Mouse (Mus musculus) heart, embryonic 14.5 days (tissue): Measurements from ENCODE around the gene Tiam1. TPM values are rescaled to one million over a fixed set of nuclear protein-coding genes. Genes with fewer than 3 reads are reported as not detected.

Experiments used
- ATAC-seq: fragments of 200-750 bp; cut with Nextera tagmentation; 2 replicates; pipeline ENCODE4 v1.8.0; 2017; ENCODE audit warnings: low read depth, moderate TSS enrichment; ENCODE audit not compliant: insufficient number of reproducible peaks, insufficient read depth, low FRiP score
- H3K27ac ChIP-seq, 2 experiments: fragments of 200-500 bp in 1 of 2; fragments of 300-500 bp in 1 of 2; sonication (generic) in 1 of 2; replicated peaks in 1 of 2; 2 replicates each; pipeline ENCODE4 v1.5.1; 2012 to 2014; ENCODE audit warnings: low read depth in 2 of 2, low read length in 2 of 2, control low read depth in 1 of 2, mild to moderate bottlenecking in 1 of 2, mixed read lengths in 1 of 2; ENCODE audit not compliant: control insufficient read depth in 1 of 2, insufficient read depth in 1 of 2
- H3K27me3 ChIP-seq: fragments of 300-500 bp; sonication (generic); 2 replicates; pipeline ENCODE4 v1.6.1; 2014; ENCODE audit warnings: mild to moderate bottlenecking, low read length, control low read depth; ENCODE audit not compliant: control insufficient read depth, insufficient read depth
- H3K36me3 ChIP-seq: fragments of 300-500 bp; sonication (generic); 2 replicates; pipeline ENCODE4 v1.6.1; 2014; ENCODE audit warnings: mild to moderate bottlenecking, control low read depth, low read length, mixed read lengths; ENCODE audit not compliant: control insufficient read depth, insufficient read depth
- H3K4me1 ChIP-seq, 2 experiments: fragments of 200-500 bp in 1 of 2; fragments of 300-500 bp in 1 of 2; sonication (generic) in 1 of 2; 2 replicates each; pipeline ENCODE4 v1.6.1; 2012 to 2014; ENCODE audit warnings: low read length in 2 of 2, control low read depth in 1 of 2, mixed read lengths in 1 of 2; ENCODE audit not compliant: control insufficient read depth in 2 of 2, insufficient read depth in 2 of 2
- H3K4me2 ChIP-seq: fragments of 300-500 bp; sonication (generic); 2 replicates; pipeline ENCODE4 v1.6.1; 2014; ENCODE audit warnings: mild to moderate bottlenecking, low read length
- H3K4me3 ChIP-seq, 2 experiments: fragments of 200-500 bp in 1 of 2; fragments of 300-500 bp in 1 of 2; sonication (generic) in 1 of 2; 2 replicates each; pipeline ENCODE4 v1.5.1; 2012 to 2014; ENCODE audit warnings: low read length in 2 of 2, mild to moderate bottlenecking in 2 of 2, control low read depth in 1 of 2, low read depth in 1 of 2, moderate library complexity in 1 of 2; ENCODE audit not compliant: control insufficient read depth in 1 of 2, insufficient read depth in 1 of 2
- H3K9ac ChIP-seq: fragments of 300-500 bp; sonication (generic); 2 replicates; pipeline ENCODE4 v1.6.1; 2014; ENCODE audit warnings: mild to moderate bottlenecking, low read length
- H3K9me3 ChIP-seq: fragments of 300-500 bp; sonication (generic); 2 replicates; pipeline ENCODE4 v1.6.1; 2016; ENCODE audit warnings: low read length, control low read depth; ENCODE audit not compliant: control insufficient read depth
- WGBS: fragments of 180-500 bp; shearing (Covaris S2); extraction: QIAGEN DNeasy Blood & Tissue Kit; methylation state at CpG from one replicate; pipeline ENCODE4 v1.1.7; 2014; 5-methylcytosine and 5-hydroxymethylcytosine counted together
- polyA plus RNA-seq: library from polyadenylated mRNA; unstranded; fragments of >200 nt; fragmentation: Nextera tagmentation; extraction: Ambion mirVana; gene quantifications from 2 replicates; pipeline ENCODE4 v1.2.1, GENCODE M21; 2014

The Tiam1 gene
- polyA plus RNA-seq, 1 experiment from 2014 or later, result 12.6 TPM

DNA sequence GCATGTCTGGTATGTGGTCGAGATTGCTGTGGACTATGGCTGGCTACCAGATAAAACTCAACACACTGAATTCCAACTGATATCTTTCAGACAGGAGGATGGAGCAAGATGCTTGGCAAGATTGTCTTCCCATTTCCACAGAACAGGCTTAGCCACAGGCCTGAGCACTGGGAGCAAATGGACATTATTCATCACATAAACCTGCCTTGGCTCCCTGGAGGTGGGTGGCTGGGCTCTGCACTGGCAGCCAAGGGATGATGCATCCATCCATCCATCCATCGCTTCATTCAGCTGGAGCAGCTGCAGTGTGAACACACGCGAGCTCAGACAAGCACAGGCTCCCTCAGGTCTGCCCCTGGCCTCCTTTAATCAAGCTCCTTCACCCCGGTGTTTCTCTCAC is 190.7 kb downstream of the Tiam1 start:
- Histone ChIP-seq H3K4me3 (no peak overlapping the region), H3K27me3 (no peaks in the 10 kb centered on the region), H3K36me3 (0 out of 2 replicates have a peak, but pooled peaks cover 3% of the 10 kb centered on the region), H3K4me1 (peaks cover 0 to 2% of the 10 kb centered on the region in 2 experiments; a peak in 2 of 4 replicates), H3K9ac (no peak overlapping the region), H3K9me3 (no peaks in the 10 kb centered on the region), H3K4me2 (no peak overlapping the region), H3K27ac (no peak overlapping the region)
- 67% methylated on average over 5 of the region's 5 CpGs for WGBS
- ATAC-seq, result no peak

DNA sequence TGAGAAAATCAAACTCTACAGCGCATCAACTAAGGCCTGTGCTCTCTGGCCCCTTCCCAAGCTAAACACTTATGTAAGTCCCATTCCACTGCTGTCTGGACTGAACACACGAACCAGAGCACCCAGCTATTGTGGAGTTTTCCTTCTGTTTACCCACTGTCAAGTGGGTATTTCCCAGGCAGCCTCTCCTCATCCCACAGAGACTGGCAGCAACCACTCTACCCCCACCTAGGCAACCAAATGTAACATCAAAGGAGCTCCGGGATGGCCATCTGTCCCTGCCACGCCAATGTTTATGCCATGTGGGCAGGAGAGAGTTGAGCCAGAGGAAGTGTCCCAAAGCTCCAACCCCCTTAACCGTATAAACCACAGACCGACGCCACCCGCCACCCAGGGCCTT is 192.8 kb downstream of the Tiam1 start:
- no peak overlapping the region; a peak in 1 of 4 replicates for H3K27ac ChIP-seq
- 0 out of 2 replicates have a peak, but pooled peaks cover 3% of the 10 kb centered on the region for H3K36me3 ChIP-seq
- 68% methylated on average over 8 of the region's 8 CpGs for WGBS
- H3K4me3 ChIP-seq, result no peak overlapping the region
- no peaks in the 10 kb centered on the region for H3K9me3 ChIP-seq
- no peak overlapping the region for H3K9ac ChIP-seq
- H3K4me2 ChIP-seq, result no peak overlapping the region
- no peak; the same call in 1 of the 2 replicates for ATAC-seq
- H3K4me1 ChIP-seq, result peaks cover 0 to 2% of the 10 kb centered on the region in 2 experiments; a peak in 2 of 4 replicates
- H3K27me3 ChIP-seq, result no peaks in the 10 kb centered on the region

DNA sequence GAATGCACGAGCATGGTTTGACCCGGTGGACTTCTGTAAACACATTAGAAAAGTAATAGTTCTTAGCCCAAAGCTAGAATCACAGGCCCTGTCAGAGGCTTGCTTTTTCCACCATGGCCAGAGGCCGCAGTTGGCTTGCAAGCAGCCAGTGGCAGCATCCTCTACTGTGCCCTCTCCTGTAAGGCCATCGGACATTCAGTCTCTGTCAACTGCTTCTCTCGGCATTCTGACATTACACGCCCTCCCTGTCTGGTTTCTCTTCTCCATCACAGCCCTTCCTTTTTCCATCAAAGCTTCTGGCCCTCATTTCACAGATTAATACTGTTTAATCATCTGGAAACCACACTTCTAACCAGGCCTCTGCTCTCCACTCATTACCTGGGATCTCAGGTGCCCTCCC is 193.3 kb downstream of the Tiam1 start:
- Histone ChIP-seq H3K27me3 (no peaks in the 10 kb centered on the region), H3K4me3 (no peak overlapping the region), H3K4me1 (peaks cover 0 to 2% of the 10 kb centered on the region in 2 experiments; a peak in 2 of 4 replicates), H3K36me3 (0 out of 2 replicates have a peak, but pooled peaks cover 3% of the 10 kb centered on the region), H3K9me3 (no peaks in the 10 kb centered on the region), H3K4me2 (no peak overlapping the region), H3K9ac (no peak overlapping the region), H3K27ac (no peak overlapping the region; a peak in 1 of 4 replicates)
- ATAC-seq, result no peak
- WGBS, result 81% methylated on average over 6 of the region's 6 CpGs

DNA sequence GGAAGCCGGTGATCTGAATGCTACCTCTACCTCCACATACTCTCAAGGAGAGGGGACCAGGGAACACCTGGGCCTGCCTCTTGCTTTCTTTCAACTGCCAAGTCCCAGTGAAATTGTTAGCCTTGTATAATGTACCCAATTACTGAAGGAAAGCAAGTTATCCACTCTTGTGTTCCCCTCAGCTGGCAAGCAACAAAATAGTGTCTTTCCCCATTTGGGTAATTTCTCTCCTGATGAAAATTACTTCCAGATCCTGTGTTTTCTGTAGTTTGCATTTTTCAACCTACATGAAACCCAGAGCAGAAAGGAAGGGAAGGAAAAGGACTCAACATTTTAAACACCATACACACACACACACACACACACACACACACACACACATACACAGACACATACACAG is 195.5 kb downstream of the Tiam1 start:
- Histone ChIP-seq H3K4me2 (no peak overlapping the region), H3K9ac (no peak overlapping the region), H3K4me3 (no peak overlapping the region), H3K27ac (no peak overlapping the region), H3K36me3 (no peaks in the 10 kb centered on the region), H3K9me3 (no peaks in the 10 kb centered on the region), H3K27me3 (no peaks in the 10 kb centered on the region), H3K4me1 (peaks cover 8 to 12% of the 10 kb centered on the region in 2 experiments)
- WGBS, result 94% methylated on average over 1 of the region's 1 CpGs
- ATAC-seq, result no peak

DNA sequence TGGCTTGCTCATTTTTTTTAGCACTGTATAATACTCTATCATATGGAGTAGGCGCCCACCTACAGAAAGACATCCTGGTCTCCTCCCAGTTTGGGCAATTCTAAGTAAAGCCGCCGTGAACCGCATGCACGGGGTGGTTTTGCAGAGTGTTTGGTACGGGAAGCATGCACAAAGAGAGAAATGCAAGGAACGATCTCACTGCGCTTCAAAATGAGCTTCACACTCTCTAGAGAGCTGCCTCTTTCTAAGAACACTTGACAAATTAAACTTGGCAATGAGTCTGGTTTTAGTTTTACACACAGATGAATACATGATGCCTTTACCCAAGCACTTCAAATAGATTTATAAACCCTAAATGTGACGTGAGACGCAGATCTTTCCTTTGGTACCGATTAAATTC is 196.8 kb downstream of the Tiam1 start:
- no peak for ATAC-seq
- H3K4me2 ChIP-seq, result no peak overlapping the region
- no peak overlapping the region for H3K27ac ChIP-seq
- no peak overlapping the region for H3K9ac ChIP-seq
- peaks cover 6 to 13% of the 10 kb centered on the region in 2 experiments; a peak in 3 of 4 replicates for H3K4me1 ChIP-seq
- WGBS, result 91% methylated on average over 11 of the region's 11 CpGs
- H3K9me3 ChIP-seq, result no peaks in the 10 kb centered on the region
- no peaks in the 10 kb centered on the region for H3K36me3 ChIP-seq
- no peaks in the 10 kb centered on the region for H3K27me3 ChIP-seq
- no peak overlapping the region for H3K4me3 ChIP-seq

DNA sequence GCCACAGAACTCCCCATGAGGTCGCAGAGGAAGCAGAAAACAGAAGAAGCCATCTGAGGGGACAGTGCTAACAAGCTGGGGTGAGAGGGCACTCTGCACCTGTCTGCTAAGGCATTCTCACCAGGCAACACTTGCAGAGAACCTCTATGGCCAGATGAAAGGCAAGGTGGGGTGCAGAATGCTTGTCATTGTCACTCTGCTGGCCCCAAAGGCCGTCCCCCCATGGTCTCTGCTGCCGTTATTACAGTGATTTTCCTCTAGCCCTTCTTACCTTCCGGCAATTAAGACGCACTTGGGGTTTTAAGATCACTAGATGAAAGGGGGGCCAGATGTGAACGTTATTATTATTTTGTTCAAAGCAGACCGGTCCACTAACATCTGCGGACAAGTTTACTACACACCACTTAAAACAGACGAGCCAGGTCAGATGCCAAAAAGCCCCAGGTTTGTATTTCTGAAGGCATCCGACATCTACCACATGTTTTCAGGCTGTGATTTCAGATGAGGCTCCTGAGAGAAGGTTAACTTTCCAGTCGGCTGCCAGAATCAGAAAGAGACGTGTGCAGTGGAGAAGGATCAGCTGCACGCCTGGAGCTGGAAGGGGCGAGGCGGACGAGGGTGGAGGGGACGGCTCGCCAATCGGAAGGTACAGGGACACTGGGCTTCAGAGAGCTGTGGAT is 198.8 kb downstream of the Tiam1 start:
- Histone ChIP-seq H3K9ac (no peak overlapping the region), H3K4me1 (peaks cover 6 to 13% of the 10 kb centered on the region in 2 experiments; a peak in 3 of 4 replicates), H3K9me3 (peaks cover 3% of the 10 kb centered on the region; the same call in 1 of the 2 replicates), H3K4me3 (no peak overlapping the region), H3K27ac (no peak overlapping the region), H3K4me2 (no peak overlapping the region), H3K27me3 (no peaks in the 10 kb centered on the region), H3K36me3 (no peaks in the 10 kb centered on the region)
- no peak for ATAC-seq
- 66% methylated on average over 19 of the region's 19 CpGs for WGBS

DNA sequence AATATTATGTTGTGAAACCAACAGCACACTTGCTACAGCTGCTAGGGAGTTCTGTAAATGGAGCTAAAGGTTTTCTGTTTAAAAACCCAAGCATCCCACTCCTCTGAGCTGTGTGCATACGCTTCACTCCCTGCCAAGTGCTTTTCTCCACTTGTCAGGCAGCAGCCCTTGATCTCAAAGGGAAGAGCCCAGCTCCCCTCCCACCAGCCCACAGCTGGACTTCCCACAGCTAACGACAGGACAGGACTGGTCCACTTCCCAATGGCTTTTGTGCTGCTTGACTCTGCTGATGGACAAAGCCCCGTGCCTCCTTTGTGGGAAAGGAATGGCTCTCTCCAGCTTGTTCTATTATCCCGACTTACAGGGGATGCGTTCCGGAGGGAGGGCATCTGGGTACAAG is 199.5 kb downstream of the Tiam1 start:
- Histone ChIP-seq H3K9ac (no peak overlapping the region), H3K4me1 (peaks cover 6 to 13% of the 10 kb centered on the region in 2 experiments; a peak in 3 of 4 replicates), H3K36me3 (no peaks in the 10 kb centered on the region), H3K4me2 (0 out of 2 replicates have a peak overlapping the region, but pooled peaks have one; percentile 11), H3K9me3 (peaks cover 3% of the 10 kb centered on the region; the same call in 1 of the 2 replicates), H3K4me3 (no peak overlapping the region), H3K27me3 (no peaks in the 10 kb centered on the region), H3K27ac (no peak overlapping the region)
- WGBS, result 46% methylated on average over 6 of the region's 6 CpGs
- no peak for ATAC-seq
